Mouse (Mus musculus) liver, embryonic 16.5 days (tissue): ENCODE results near the gene Srek1ip1. TPM values are rescaled to one million over a fixed set of nuclear protein-coding genes. Genes with fewer than 3 reads are reported as not detected.

Experiments
- ATAC-seq: fragments of 200-750 bp; cut with Nextera tagmentation; 2 replicates; pipeline ENCODE4 v1.8.0; 2017; ENCODE audit warnings: low read depth, mild to moderate bottlenecking, moderate number of reproducible peaks, moderate library complexity
- H3K27ac ChIP-seq: fragments of 300-500 bp; sonication (generic); 2 replicates; pipeline ENCODE4 v1.5.1; 2014; ENCODE audit warnings: mild to moderate bottlenecking, low read length
- H3K27me3 ChIP-seq: fragments of 300-500 bp; sonication (generic); 2 replicates; pipeline ENCODE4 v1.6.1; 2014; ENCODE audit warnings: low read depth, low read length, mixed read lengths; ENCODE audit not compliant: control insufficient read depth, insufficient read depth
- H3K36me3 ChIP-seq: fragments of 300-500 bp; sonication (generic); 2 replicates; pipeline ENCODE4 v1.6.1; 2014; ENCODE audit warnings: mild to moderate bottlenecking; ENCODE audit not compliant: control insufficient read depth, insufficient read depth
- H3K4me1 ChIP-seq: fragments of 300-500 bp; sonication (generic); 2 replicates; pipeline ENCODE4 v1.6.1; 2014; ENCODE audit warnings: low read depth, low read length, mixed read lengths; ENCODE audit not compliant: control insufficient read depth
- H3K4me2 ChIP-seq: fragments of 300-500 bp; sonication (generic); 2 replicates; pipeline ENCODE4 v1.6.1; 2014; ENCODE audit warnings: low read depth, low read length, mixed read lengths
- H3K4me3 ChIP-seq: fragments of 300-500 bp; sonication (generic); 2 replicates; pipeline ENCODE4 v1.5.1; 2014; ENCODE audit warnings: low read depth, mild to moderate bottlenecking, low read length
- H3K9ac ChIP-seq: fragments of 300-500 bp; sonication (generic); 2 replicates; pipeline ENCODE4 v1.6.1; 2014; ENCODE audit warnings: low read depth, low read length
- H3K9me3 ChIP-seq: fragments of 300-500 bp; sonication (generic); replicated peaks from 2 replicates; pipeline ENCODE4 v1.6.1; 2016; ENCODE audit warnings: low read length; ENCODE audit not compliant: control insufficient read depth
- WGBS: fragments of 180-500 bp; shearing (Covaris S2); extraction: QIAGEN DNeasy Blood & Tissue Kit; methylation state at CpG from one replicate; pipeline ENCODE4 v1.1.7; 2014; ENCODE audit not compliant: insufficient replicate concordance; 5-methylcytosine and 5-hydroxymethylcytosine counted together
- polyA plus RNA-seq: library from polyadenylated mRNA; unstranded; fragments of >200 nt; fragmentation: Nextera tagmentation; extraction: Ambion mirVana; gene quantifications from 2 replicates; pipeline ENCODE4 v1.2.1, GENCODE M21; 2015

Srek1ip1 gene
- polyA plus RNA-seq, 1 experiment from 2014 or later: 7.9 TPM

- no peaks in the 10 kb centered on the region for H3K36me3 ChIP-seq
- ATAC-seq: no peak
- 60% methylated on average over 3 of the region's 3 CpGs for whole genome bisulfite sequencing
Measured at GRCm38 (mm10) chr13:104794421-104794820, 2.1 kb downstream of the Srek1ip1 start.

GRCm38 (mm10) chr13:104799067-104799466 is 6.8 kb downstream of the Srek1ip1 start:
- no peak for ATAC-seq
- Histone ChIP-seq H3K36me3 (no peaks in the 10 kb centered on the region), H3K27me3 (no peaks in the 10 kb centered on the region), H3K27ac (no peak overlapping the region), H3K9ac (no peak overlapping the region), H3K4me2 (no peak overlapping the region), H3K4me1 (no peaks in the 10 kb centered on the region), H3K4me3 (no peak overlapping the region), H3K9me3 (no peaks in the 10 kb centered on the region)
- WGBS: 77% methylated on average over 8 of the region's 8 CpGs

More at GRCm38 (mm10) chr13:104794421-104794820, 2.1 kb downstream of the Srek1ip1 start:
- no peak overlapping the region for H3K9ac ChIP-seq
- H3K27me3 ChIP-seq: no peaks in the 10 kb centered on the region
- H3K27ac ChIP-seq: no peak overlapping the region
- H3K4me2 ChIP-seq: no peak overlapping the region
- no peak overlapping the region for H3K4me3 ChIP-seq
- H3K9me3 ChIP-seq: no peaks in the 10 kb centered on the region
- no peaks in the 10 kb centered on the region for H3K4me1 ChIP-seq

- Histone ChIP-seq H3K9me3 (no peaks in the 10 kb centered on the region), H3K27ac (no peak overlapping the region), H3K4me1 (no peaks in the 10 kb centered on the region), H3K9ac (no peak overlapping the region), H3K27me3 (no peaks in the 10 kb centered on the region), H3K36me3 (no peaks in the 10 kb centered on the region), H3K4me3 (no peak overlapping the region), H3K4me2 (no peak overlapping the region)
- 70% methylated on average over 7 of the region's 7 CpGs for WGBS
- ATAC-seq: peak; percentile 71; the same call in 1 of the 2 replicates
Measured at GRCm38 (mm10) chr13:104799566-104800182, 7.4 kb downstream of the Srek1ip1 start.

GRCm38 (mm10) chr13:104805681-104806080 is 13.4 kb downstream of the Srek1ip1 start:
- H3K9ac ChIP-seq: no peak overlapping the region
- no peaks in the 10 kb centered on the region for H3K27me3 ChIP-seq
- no peaks in the 10 kb centered on the region for H3K36me3 ChIP-seq
- H3K9me3 ChIP-seq: no peaks in the 10 kb centered on the region
- 43% methylated on average over 3 of the region's 3 CpGs for WGBS
- H3K4me2 ChIP-seq: no peak overlapping the region
- H3K4me3 ChIP-seq: no peak overlapping the region
- ATAC-seq: no peak
- H3K4me1 ChIP-seq: no peaks in the 10 kb centered on the region
- no peak overlapping the region for H3K27ac ChIP-seq

- 4% methylated on average over 8 of the region's 8 CpGs for WGBS
- no peaks in the 10 kb centered on the region for H3K36me3 ChIP-seq
- no peaks in the 10 kb centered on the region for H3K9me3 ChIP-seq
- peak overlapping the region; percentile 80 for H3K4me3 ChIP-seq
- peaks cover 14% of the 10 kb centered on the region for H3K4me1 ChIP-seq
- H3K27me3 ChIP-seq: no peaks in the 10 kb centered on the region
- H3K4me2 ChIP-seq: peak overlapping the region; percentile 67
- H3K27ac ChIP-seq: peak overlapping the region; percentile 79
- no peak for ATAC-seq
- H3K9ac ChIP-seq: peak overlapping the region; percentile 84
Measured at GRCm38 (mm10) chr13:104816270-104816634, 24.0 kb downstream of the Srek1ip1 start.

- ATAC-seq: peak; percentile 92
- Histone ChIP-seq H3K9me3 (no peaks in the 10 kb centered on the region), H3K27me3 (no peaks in the 10 kb centered on the region), H3K4me2 (peak within 1 kb of the TSS; percentile 67), H3K4me1 (peaks cover 15% of the 10 kb centered on the region), H3K36me3 (no peaks in the 10 kb centered on the region), H3K27ac (peak within 1 kb of the TSS; percentile 79), H3K9ac (peak within 1 kb of the TSS; percentile 84), H3K4me3 (peak within 1 kb of the TSS; percentile 80)
- WGBS: under 1% methylated on average over 50 of the region's 50 CpGs
Measured at GRCm38 (mm10) chr13:104816635-104817571, 24.6 kb downstream of the Srek1ip1 start, which contains the start of gene Cwc27. Cwc27 (minus strand) TSS chr13:104817142.

GRCm38 (mm10) chr13:104817696-104818095 is 25.4 kb downstream of the Srek1ip1 start:
- WGBS: 18% methylated on average over 12 of the region's 12 CpGs
- H3K4me1 ChIP-seq: peaks cover 21% of the 10 kb centered on the region
- peak overlapping the region; percentile 80 for H3K4me3 ChIP-seq
- peak overlapping the region; percentile 67 for H3K4me2 ChIP-seq
- peak overlapping the region; percentile 84 for H3K9ac ChIP-seq
- H3K36me3 ChIP-seq: no peaks in the 10 kb centered on the region
- peak overlapping the region; percentile 23; the same call in 1 of the 2 replicates for H3K27ac ChIP-seq
- ATAC-seq: no peak
- H3K27me3 ChIP-seq: no peaks in the 10 kb centered on the region
- no peaks in the 10 kb centered on the region for H3K9me3 ChIP-seq

- no peaks in the 10 kb centered on the region for H3K36me3 ChIP-seq
- no peak for ATAC-seq
- no peak overlapping the region for H3K9ac ChIP-seq
- no peak overlapping the region for H3K27ac ChIP-seq
- H3K4me2 ChIP-seq: no peak overlapping the region
- H3K4me1 ChIP-seq: peaks cover 18% of the 10 kb centered on the region
- no peaks in the 10 kb centered on the region for H3K9me3 ChIP-seq
- H3K27me3 ChIP-seq: no peaks in the 10 kb centered on the region
- no peak overlapping the region for H3K4me3 ChIP-seq
Measured at GRCm38 (mm10) chr13:104821192-104821591, 28.9 kb downstream of the Srek1ip1 start.

- WGBS: 74% methylated on average over 1 of the region's 1 CpGs
- no peaks in the 10 kb centered on the region for H3K27me3 ChIP-seq
- ATAC-seq: no peak
Measured at GRCm38 (mm10) chr13:104821908-104822307, 29.6 kb downstream of the Srek1ip1 start.

More at GRCm38 (mm10) chr13:104821908-104822307, 29.6 kb downstream of the Srek1ip1 start:
- Histone ChIP-seq H3K4me2 (no peak overlapping the region), H3K9me3 (no peaks in the 10 kb centered on the region), H3K4me3 (no peak overlapping the region), H3K4me1 (peaks cover 16% of the 10 kb centered on the region), H3K9ac (no peak overlapping the region), H3K27ac (no peak overlapping the region), H3K36me3 (peaks cover under 1% of the 10 kb centered on the region)
